25 mouse cellular contexts compared by ENCODE assay signal in the genomic region with DNA sequence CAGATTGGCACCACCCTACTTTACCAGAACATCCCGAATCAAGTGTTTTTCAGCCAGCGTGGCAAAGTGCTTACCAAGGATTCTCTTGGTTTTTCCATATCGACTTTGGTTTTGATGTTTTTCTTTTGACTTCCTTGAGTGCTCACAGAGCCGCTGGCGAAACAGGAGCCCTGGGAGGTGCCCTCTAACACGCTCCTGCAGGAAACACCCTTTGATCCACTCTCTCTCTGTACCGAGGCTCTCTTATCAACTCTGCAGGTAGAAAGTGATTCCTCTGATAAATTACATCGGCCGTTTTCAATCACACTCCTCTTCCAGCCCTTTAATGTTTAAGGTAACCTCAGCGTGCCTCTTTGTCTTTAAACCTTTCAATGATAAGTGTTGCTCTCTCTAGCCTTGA.
A peak's percentile ranks its signal among the peaks of the same experiment; 100 is the strongest.
DNase-seq lines count a peak whose midpoint lies in the region; ATAC-seq and TF ChIP-seq lines count a peak whose summit lies in the region.
"Had no signal": no experiment of that assay in that cellular context is flagged by ENCODE, and none has a peak within 500 bp of the region (broad histone marks: within the 10 kb centered on the region; RNA-seq: fewer than 3 reads in every experiment).

No protein-coding gene starts in this region.

- 34% methylated on average over 10 of the region's 10 CpGs for WGBS in intestine, embryonic 15.5 days
- 28% methylated on average over 10 of the region's 10 CpGs for WGBS in intestine, postnatal 0 days
- WGBS in midbrain, embryonic 13.5 days: 61% methylated on average over 10 of the region's 10 CpGs
- WGBS in midbrain, embryonic 10.5 days: 74% methylated on average over 10 of the region's 10 CpGs
- WGBS in midbrain, embryonic 15.5 days: 56% methylated on average over 10 of the region's 10 CpGs
- 54% methylated on average over 10 of the region's 10 CpGs for WGBS in midbrain, embryonic 16.5 days

- no peaks in the 10 kb centered on the region for H3K36me3 ChIP-seq in intestine, embryonic 15.5 days
- H3K36me3 ChIP-seq in intestine, postnatal 0 days (ENCODE audit: control insufficient read depth, insufficient read depth): peaks cover 16% of the 10 kb centered on the region; the same call in 1 of the 2 replicates
- H3K36me3 ChIP-seq in midbrain, embryonic 13.5 days: peaks cover 29% of the 10 kb centered on the region
- peaks cover 46% of the 10 kb centered on the region for H3K36me3 ChIP-seq in midbrain, embryonic 10.5 days
- no peaks in the 10 kb centered on the region for H3K36me3 ChIP-seq in midbrain, embryonic 15.5 days (replicated peaks)
- peaks cover 10% of the 10 kb centered on the region; the same call in 1 of the 2 replicates for H3K36me3 ChIP-seq in midbrain, embryonic 16.5 days (ENCODE audit: control insufficient read depth, insufficient read depth, low read length)
- H3K36me3 ChIP-seq: embryonic facial prominence, embryonic 12.5 days; G1E had no signal

- no peak overlapping the region for H3K9ac ChIP-seq in intestine, embryonic 15.5 days
- H3K9ac ChIP-seq in intestine, postnatal 0 days (ENCODE audit: low read depth, low read length): no peak overlapping the region
- no peak overlapping the region for H3K9ac ChIP-seq in midbrain, embryonic 13.5 days (replicated peaks)
- H3K9ac ChIP-seq in midbrain, embryonic 15.5 days: no peak overlapping the region
- H3K9ac ChIP-seq in midbrain, embryonic 16.5 days (ENCODE audit: low read depth, low read length): no peak overlapping the region
- H3K9ac ChIP-seq: embryonic facial prominence, embryonic 12.5 days; forebrain, embryonic 13.5 days; forebrain, embryonic 15.5 days had no signal

- TF ChIP-seq CTCF in intestine, postnatal 0 days (IDR thresholded peaks at IDR 0.05; ENCODE audit: low read depth): no peak

- no peak for DNase-seq in midbrain, embryonic 10.5 days (ENCODE audit: low spot score)
- no peak for DNase-seq in spleen, adult 18-20 months
- DNase-seq: adrenal gland, adult 8-10 months; adrenal gland, postnatal 14 days; adrenal gland, postnatal 36 days; B cell, adult 2 months; cerebellum, adult 11 months; cerebellum, adult 18-20 months; cerebellum, adult 8-10 months; cerebellum, adult 9-11 months; cerebellum, postnatal 25 days had no signal

- no peaks in the 10 kb centered on the region for H3K4me1 ChIP-seq in intestine, embryonic 15.5 days (replicated peaks)
- no peaks in the 10 kb centered on the region for H3K4me1 ChIP-seq in intestine, postnatal 0 days (replicated peaks; ENCODE audit: control insufficient read depth, insufficient read depth, low read length)
- no peaks in the 10 kb centered on the region for H3K4me1 ChIP-seq in midbrain, embryonic 13.5 days (replicated peaks)
- no peaks in the 10 kb centered on the region for H3K4me1 ChIP-seq in midbrain, embryonic 10.5 days
- H3K4me1 ChIP-seq in midbrain, embryonic 15.5 days: no peaks in the 10 kb centered on the region
- H3K4me1 ChIP-seq in midbrain, embryonic 16.5 days (ENCODE audit: control insufficient read depth, insufficient read depth, low read length): peaks cover 11% of the 10 kb centered on the region; the same call in 1 of the 2 replicates
- H3K4me1 ChIP-seq: embryonic facial prominence, embryonic 10.5 days; embryonic facial prominence, embryonic 12.5 days; forebrain, embryonic 13.5 days had no signal

- no peaks in the 10 kb centered on the region for H3K27me3 ChIP-seq in intestine, embryonic 15.5 days (replicated peaks)
- no peaks in the 10 kb centered on the region for H3K27me3 ChIP-seq in intestine, postnatal 0 days (replicated peaks; ENCODE audit: control insufficient read depth, insufficient read depth, low read length)
- no peaks in the 10 kb centered on the region for H3K27me3 ChIP-seq in midbrain, embryonic 13.5 days
- no peaks in the 10 kb centered on the region for H3K27me3 ChIP-seq in midbrain, embryonic 10.5 days (ENCODE audit: low read depth, poor library complexity, severe bottlenecking)
- no peaks in the 10 kb centered on the region for H3K27me3 ChIP-seq in midbrain, embryonic 15.5 days (replicated peaks)
- no peaks in the 10 kb centered on the region for H3K27me3 ChIP-seq in midbrain, embryonic 16.5 days (ENCODE audit: control insufficient read depth, insufficient read depth, low read depth, low read length)
- H3K27me3 ChIP-seq: CH12.LX; embryonic facial prominence, embryonic 12.5 days; forebrain, embryonic 13.5 days; forebrain, embryonic 15.5 days; Patski had no signal

- no peak overlapping the region for H3K4me3 ChIP-seq in intestine, embryonic 15.5 days (replicated peaks)
- H3K4me3 ChIP-seq in intestine, postnatal 0 days (ENCODE audit: low read depth, low read length): no peak overlapping the region
- no peak overlapping the region for H3K4me3 ChIP-seq in midbrain, embryonic 13.5 days (replicated peaks)
- H3K4me3 ChIP-seq in midbrain, embryonic 10.5 days: no peak overlapping the region
- H3K4me3 ChIP-seq in midbrain, embryonic 15.5 days: no peak overlapping the region
- H3K4me3 ChIP-seq in midbrain, embryonic 16.5 days (ENCODE audit: low read depth, low read length): no peak overlapping the region
- H3K4me3 ChIP-seq: embryonic facial prominence, embryonic 10.5 days; embryonic facial prominence, embryonic 12.5 days; forebrain, embryonic 13.5 days; forebrain, embryonic 15.5 days had no signal

- no peak overlapping the region for H3K27ac ChIP-seq in intestine, embryonic 15.5 days
- no peak overlapping the region for H3K27ac ChIP-seq in intestine, postnatal 0 days (ENCODE audit: low read depth, low read length)
- H3K27ac ChIP-seq in midbrain, embryonic 13.5 days: no peak overlapping the region
- no peak overlapping the region for H3K27ac ChIP-seq in midbrain, embryonic 10.5 days (replicated peaks)
- no peak overlapping the region for H3K27ac ChIP-seq in midbrain, embryonic 15.5 days
- no peak overlapping the region for H3K27ac ChIP-seq in midbrain, embryonic 16.5 days (ENCODE audit: low read length)
- H3K27ac ChIP-seq: embryonic facial prominence, embryonic 10.5 days; embryonic facial prominence, embryonic 12.5 days; forebrain, embryonic 13.5 days; forebrain, embryonic 15.5 days had no signal

- no peak overlapping the region for H3K4me2 ChIP-seq in intestine, embryonic 15.5 days (replicated peaks)
- no peak overlapping the region for H3K4me2 ChIP-seq in intestine, postnatal 0 days (replicated peaks; ENCODE audit: low read depth)
- no peak overlapping the region for H3K4me2 ChIP-seq in midbrain, embryonic 13.5 days (replicated peaks)
- no peak overlapping the region for H3K4me2 ChIP-seq in midbrain, embryonic 15.5 days
- no peak overlapping the region for H3K4me2 ChIP-seq in midbrain, embryonic 16.5 days (ENCODE audit: low read length)
- H3K4me2 ChIP-seq: embryonic facial prominence, embryonic 12.5 days; forebrain, embryonic 13.5 days; forebrain, embryonic 15.5 days had no signal

- peak; percentile 66; the same call in 1 of the 2 replicates for ATAC-seq in intestine, embryonic 15.5 days
- no peak for ATAC-seq in intestine, postnatal 0 days
- ATAC-seq in midbrain, embryonic 13.5 days: 0 out of 2 replicates have a peak, but pooled peaks have one; percentile 44
- peak; percentile 64 for ATAC-seq in midbrain, embryonic 15.5 days (replicated peaks)
- ATAC-seq in midbrain, embryonic 16.5 days: no peak
- ATAC-seq: activated CD4-positive, CD25-positive, alpha-beta regulatory T cell, adult 4 months; CD4-positive, CD25-positive, alpha-beta regulatory T cell, adult 4 months; forebrain, embryonic 13.5 days; forebrain, embryonic 15.5 days; Patski had no signal

- no peaks in the 10 kb centered on the region for H3K9me3 ChIP-seq in intestine, embryonic 15.5 days
- no peaks in the 10 kb centered on the region for H3K9me3 ChIP-seq in intestine, postnatal 0 days (ENCODE audit: control insufficient read depth)
- no peaks in the 10 kb centered on the region for H3K9me3 ChIP-seq in midbrain, embryonic 13.5 days
- no peaks in the 10 kb centered on the region for H3K9me3 ChIP-seq in midbrain, embryonic 10.5 days (replicated peaks)
- no peaks in the 10 kb centered on the region for H3K9me3 ChIP-seq in midbrain, embryonic 15.5 days
- H3K9me3 ChIP-seq in midbrain, embryonic 16.5 days (replicated peaks; ENCODE audit: control insufficient read depth, low read length, poor library complexity, severe bottlenecking): no peaks in the 10 kb centered on the region
- H3K9me3 ChIP-seq: embryonic facial prominence, embryonic 10.5 days; embryonic facial prominence, embryonic 12.5 days; forebrain, embryonic 13.5 days; forebrain, embryonic 15.5 days had no signal

Comparison
In these comparisons a context has a peak if more than half of its experiments do, and no peak if none do; other contexts are left out.
1. ATAC-seq: peak in intestine, embryonic 15.5 days (single experiment), midbrain, embryonic 13.5 days (single experiment) and midbrain, embryonic 15.5 days (single experiment); none in intestine, postnatal 0 days (single experiment) and midbrain, embryonic 16.5 days (single experiment).